Mouse (Mus musculus) cortical plate, adult 2 months (tissue): ENCODE measurements around the gene Pate4.
"Not testable (repeated sequence)": the region's sequence is repeated elsewhere in the genome, so short reads cannot be mapped to it uniquely, and the experiment has no call there.

ENCODE experiments used
- CTCF ChIP-seq: fragments of 200-500 bp; IDR thresholded peaks from 2 replicates; pipeline ENCODE4 v1.5.1; 2011; ENCODE audit warnings: mild to moderate bottlenecking, control low read depth, low read length; ENCODE audit not compliant: insufficient read depth; ENCODE audit errors: extremely low read depth
- POLR2A ChIP-seq: fragments of 200-500 bp; IDR thresholded peaks from 2 replicates; pipeline ENCODE4 v1.6.1; 2011; ENCODE audit warnings: mild to moderate bottlenecking, low read length, control low read depth; ENCODE audit not compliant: insufficient read depth; ENCODE audit errors: extremely low read depth

GRCm38 (mm10) chr9:35616784-35617183 is 5.0 kb upstream of the Pate4 start:
- not testable (repeated sequence) for TF ChIP-seq CTCF, POLR2A
